Comparison of ENCODE assay signal across 11 mouse cellular contexts in genomic region chr11:5795706-5796105, GRCm38 (mm10). TPM values are rescaled to one million over a fixed set of nuclear protein-coding genes. Genes with fewer than 3 reads are reported as not detected.
DNase-seq lines count a peak whose midpoint lies in the region; ATAC-seq and TF ChIP-seq lines count a peak whose summit lies in the region.
"Had no signal": no experiment of that assay in that cellular context is flagged by ENCODE, and none has a peak within 500 bp of the region (broad histone marks: within the 10 kb centered on the region; RNA-seq: fewer than 3 reads in every experiment).

No protein-coding gene starts in this region.

- H3K4me1 ChIP-seq in midbrain, embryonic 11.5 days (ENCODE audit: control insufficient read depth, insufficient read depth, low read length), result no peaks in the 10 kb centered on the region
- H3K4me1 ChIP-seq: embryonic facial prominence, embryonic 12.5 days had no signal

- no peak overlapping the region for H3K9ac ChIP-seq in midbrain, embryonic 11.5 days (ENCODE audit: low read length)
- H3K9ac ChIP-seq: embryonic facial prominence, embryonic 12.5 days had no signal

- H3K27me3 ChIP-seq in C2C12 (ENCODE audit: control insufficient read depth, insufficient read depth, insufficient read length), result no peaks in the 10 kb centered on the region
- H3K27me3 ChIP-seq in midbrain, embryonic 11.5 days (ENCODE audit: control insufficient read depth, insufficient read depth, low read length), result no peaks in the 10 kb centered on the region
- H3K27me3 ChIP-seq: embryonic facial prominence, embryonic 12.5 days had no signal

- no peak for ATAC-seq in cerebellum, adult (ENCODE audit: insufficient number of reproducible peaks, low FRiP score, low TSS enrichment)
- ATAC-seq in midbrain, embryonic 11.5 days (ENCODE audit: low FRiP score), result no peak

- peak; percentile 49 to 60 for DNase-seq in cerebellum, postnatal 14 days
- peak; percentile 48 for DNase-seq in heart, adult 8-10 months (ENCODE audit: low spot score)
- peak; percentile 88 for DNase-seq in layer of hippocampus, adult 9-11 months
- DNase-seq in thymus, postnatal 10 days (ENCODE audit: low spot score in 2 of 2), result no peak
- DNase-seq in midbrain, embryonic 11.5 days (ENCODE audit: low spot score, missing footprints), result no peak
- DNase-seq in embryo, embryonic 10 days (ENCODE audit: low spot score), result no peak
- DNase-seq: kidney, adult 18-20 months had no signal

- H3K27ac ChIP-seq in midbrain, embryonic 11.5 days (ENCODE audit: low read depth, low read length), result no peak overlapping the region
- H3K27ac ChIP-seq: embryonic facial prominence, embryonic 12.5 days had no signal

- no peak overlapping the region for H3K4me3 ChIP-seq in C2C12 (ENCODE audit: insufficient read depth, poor library complexity, severe bottlenecking)
- H3K4me3 ChIP-seq in midbrain, embryonic 11.5 days (ENCODE audit: low read depth, low read length), result no peak overlapping the region
- H3K4me3 ChIP-seq: embryonic facial prominence, embryonic 12.5 days had no signal

- 90% methylated on average over 7 of the region's 7 CpGs for WGBS in midbrain, embryonic 11.5 days

- no peak for TF ChIP-seq CTCF in C2C12 (IDR thresholded peaks at IDR 0.05; ENCODE audit: control insufficient read depth, insufficient read depth, insufficient read length)

- H3K79me2 ChIP-seq in C2C12 (ENCODE audit: control insufficient read depth, insufficient read depth), result peaks cover 6% of the 10 kb centered on the region

- no peaks in the 10 kb centered on the region for H3K9me3 ChIP-seq in midbrain, embryonic 11.5 days (ENCODE audit: control insufficient read depth, low read length)
- H3K9me3 ChIP-seq: embryonic facial prominence, embryonic 12.5 days had no signal

- no peaks in the 10 kb centered on the region for H3K79me3 ChIP-seq in C2C12 (ENCODE audit: low read depth)

- H3K36me3 ChIP-seq in C2C12 (ENCODE audit: control insufficient read depth, insufficient read depth), result peaks cover 75% of the 10 kb centered on the region
- H3K36me3 ChIP-seq in midbrain, embryonic 11.5 days (ENCODE audit: control insufficient read depth, insufficient read depth, low read length), result peaks cover 38% of the 10 kb centered on the region

- H3ac ChIP-seq in C2C12 (ENCODE audit: control insufficient read depth, insufficient read length, low read depth), result no peak overlapping the region

- H3K4me2 ChIP-seq in midbrain, embryonic 11.5 days, result no peak overlapping the region
- H3K4me2 ChIP-seq: embryonic facial prominence, embryonic 12.5 days; liver, embryonic 11.5 days had no signal

TF ChIP-seq in C2C12, 6 proteins besides CTCF, POLR2A, EP300 and RAD21:
- peak; percentile 99 for TF ChIP-seq USF1 (IDR thresholded peaks at IDR 0.05; ENCODE audit: low read depth)
- no peak for TF ChIP-seq FOSL1 (IDR thresholded peaks at IDR 0.05; ENCODE audit: insufficient read depth, low read length, poor library complexity, severe bottlenecking)
- peak; percentile 99 for TF ChIP-seq MAX (IDR thresholded peaks at IDR 0.05)
- peak; percentile 75 for TF ChIP-seq MYOD1 (IDR thresholded peaks at IDR 0.05; ENCODE audit: control insufficient read depth, insufficient read length, low read depth)
- TF ChIP-seq CEBPB (IDR thresholded peaks at IDR 0.05; ENCODE audit: low read depth), result no peak
- no peak for TF ChIP-seq MYOG (IDR thresholded peaks at IDR 0.05; ENCODE audit: control insufficient read depth, extremely low read depth, insufficient read length)

RNA-seq across cellular contexts. Expression of gene Dbnl, which starts 7.4 kb away (rescaled TPM):
- 91.3 TPM for polyA plus RNA-seq in C2C12 (2012; fragmentation: generic; extraction: Trizol)
- 10 to 100 TPM; 26.4 to 33.1 (median 28.8) TPM for total RNA-seq in heart, adult 8-10 months (2022)
- 136 and 144 TPM in 2 replicates for polyA plus RNA-seq in midbrain, embryonic 11.5 days (2014; fragmentation: Nextera tagmentation; extraction: Ambion mirVana)

RNA-seq across cellular contexts. Expression of gene Pgam2, which starts 7.8 kb away (rescaled TPM):
- 3.3 TPM for polyA plus RNA-seq in C2C12 (2012; fragmentation: generic; extraction: Trizol)
- 1,000 to 10,000 TPM in 2 of 4 experiments, 100 to 1,000 TPM in 2; 838 to 1,132 (median 977) TPM for total RNA-seq in heart, adult 8-10 months (2022)
- polyA plus RNA-seq in midbrain, embryonic 11.5 days (2014; fragmentation: Nextera tagmentation; extraction: Ambion mirVana), result 4.5 and 4.6 TPM in 2 replicates

RNA-seq across cellular contexts. Expression of gene Urgcp, which starts 33.5 kb away (rescaled TPM):
- 22.3 TPM for polyA plus RNA-seq in C2C12 (2012; fragmentation: generic; extraction: Trizol)
- total RNA-seq in heart, adult 8-10 months (2022), result 10 to 100 TPM; 57.3 to 69.8 (median 58.6) TPM
- 9.9 and 11.7 TPM in 2 replicates for polyA plus RNA-seq in midbrain, embryonic 11.5 days (2014; fragmentation: Nextera tagmentation; extraction: Ambion mirVana)

RNA-seq across cellular contexts. Expression of gene Polm, which starts 42.1 kb away (rescaled TPM):
- polyA plus RNA-seq in C2C12 (2012; fragmentation: generic; extraction: Trizol), result 6.8 TPM
- 1 to 10 TPM; 1.8 to 3.3 (median 2.8) TPM for total RNA-seq in heart, adult 8-10 months (2022)
- polyA plus RNA-seq in midbrain, embryonic 11.5 days (2014; fragmentation: Nextera tagmentation; extraction: Ambion mirVana), result 7.1 and 7.3 TPM in 2 replicates

Comparison
In these comparisons a context has a peak if more than half of its experiments do, and no peak if none do; other contexts are left out.
1. DNase-seq: peak in cerebellum, postnatal 14 days (2 of 2), heart, adult 8-10 months (single experiment) and layer of hippocampus, adult 9-11 months (single experiment); none in thymus, postnatal 10 days (0 of 2), midbrain, embryonic 11.5 days (single experiment) and embryo, embryonic 10 days (single experiment).